Mouse (Mus musculus) bone marrow macrophage, adult 2 months (primary cell): Measurements from ENCODE around the gene Gabbr2.

Source experiments
- CTCF ChIP-seq: IDR thresholded peaks from 2 replicates; pipeline ENCODE4 v1.5.1; 2012; ENCODE audit warnings: low read depth, mild to moderate bottlenecking, low read length, moderate library complexity
- POLR2A ChIP-seq: IDR thresholded peaks from 2 replicates; pipeline ENCODE4 v1.6.1; 2012; ENCODE audit warnings: mild to moderate bottlenecking, low read depth, low read length, borderline replicate concordance

DNA sequence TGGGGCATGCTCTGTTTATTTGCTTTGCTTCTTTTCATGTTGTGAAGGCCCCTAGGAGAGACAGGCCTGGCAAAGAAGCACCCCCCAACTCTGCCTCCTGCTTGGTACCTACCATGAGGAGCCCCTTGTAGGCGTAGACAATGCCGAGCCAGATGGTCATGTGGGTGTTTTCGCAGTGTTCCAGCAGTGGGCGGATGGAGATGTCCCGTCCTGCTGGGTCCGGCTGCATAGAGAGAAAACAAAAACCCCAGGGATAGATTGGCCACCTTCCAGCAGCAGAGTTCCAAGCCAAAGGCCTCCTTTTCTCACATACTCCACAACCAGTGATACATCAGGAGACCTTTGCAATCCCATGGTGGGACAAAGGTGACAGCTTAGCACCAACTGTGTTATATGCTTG lies 307.5 kb downstream of the Gabbr2 start:
- no peak for TF ChIP-seq CTCF
- no peak for TF ChIP-seq POLR2A
